Mouse (Mus musculus) olfactory bulb, adult 2 months (tissue): ENCODE results near the gene Luzp1.

Experiments
- CTCF ChIP-seq: fragments of 200-500 bp; IDR thresholded peaks from 2 replicates; pipeline ENCODE4 v1.5.1; 2012; ENCODE audit warnings: low read depth, mild to moderate bottlenecking, low read length, moderate library complexity; ENCODE audit not compliant: insufficient read depth
- POLR2A ChIP-seq: fragments of 200-500 bp; IDR thresholded peaks from 2 replicates; pipeline ENCODE4 v1.6.1; 2012; ENCODE audit warnings: mild to moderate bottlenecking, low read depth, low read length, moderate library complexity; ENCODE audit not compliant: insufficient read depth

GRCm38 (mm10) chr4:136486549-136486948 is 17.0 kb downstream of the Luzp1 start:
- TF ChIP-seq POLR2A (no peak), CTCF (no peak)
